Mouse (Mus musculus) right cerebral cortex, postnatal 14 days (tissue): Measurements from ENCODE around the gene Capzb.

Experiments used
- DNase-seq: peaks from one replicate; pipeline ENCODE4 v3.0.0; 2022

Capzb gene

DNA sequence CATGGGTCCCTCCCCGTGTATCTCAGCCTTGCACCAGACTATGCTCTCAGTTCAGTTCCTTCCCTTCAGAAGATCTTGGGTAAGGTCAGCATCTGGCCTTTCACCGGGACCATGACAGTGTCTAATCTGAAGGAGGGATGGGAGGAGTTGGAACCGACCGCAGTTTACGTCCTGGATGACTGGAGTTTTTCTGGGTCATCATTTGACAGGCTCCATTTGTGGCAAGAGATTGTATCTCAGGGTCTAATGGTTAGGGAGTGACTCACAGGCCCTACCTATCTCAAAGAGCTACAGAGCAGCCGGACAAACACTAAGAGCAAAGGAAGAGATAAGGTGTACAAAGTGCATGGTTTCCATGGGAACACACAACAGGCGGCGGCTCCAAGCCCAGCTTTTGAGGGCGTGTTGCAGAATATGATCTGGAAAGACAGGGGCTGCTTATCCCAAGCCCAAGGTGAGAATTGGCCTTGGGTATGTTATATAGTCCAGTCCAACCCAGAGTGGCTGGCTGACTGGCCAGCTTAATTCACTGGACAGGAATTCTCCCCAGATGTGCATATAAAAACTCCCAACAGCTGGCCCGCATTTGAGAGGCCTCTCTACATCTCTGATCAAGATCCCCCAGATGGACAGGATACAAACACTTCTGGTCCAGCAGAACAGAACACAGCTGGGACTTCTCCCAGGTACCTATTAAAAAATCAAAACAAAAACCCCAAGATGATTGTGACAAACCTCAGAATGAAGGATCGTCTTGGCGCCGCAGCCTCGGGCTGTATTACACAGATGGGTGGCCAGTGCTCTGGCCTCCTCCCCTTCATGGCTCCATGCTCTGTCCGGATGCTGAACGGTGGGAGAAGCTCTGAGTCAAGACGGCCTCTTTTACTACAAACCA is 12.7 kb upstream of the Capzb start:
- DNase-seq = no peak

DNA sequence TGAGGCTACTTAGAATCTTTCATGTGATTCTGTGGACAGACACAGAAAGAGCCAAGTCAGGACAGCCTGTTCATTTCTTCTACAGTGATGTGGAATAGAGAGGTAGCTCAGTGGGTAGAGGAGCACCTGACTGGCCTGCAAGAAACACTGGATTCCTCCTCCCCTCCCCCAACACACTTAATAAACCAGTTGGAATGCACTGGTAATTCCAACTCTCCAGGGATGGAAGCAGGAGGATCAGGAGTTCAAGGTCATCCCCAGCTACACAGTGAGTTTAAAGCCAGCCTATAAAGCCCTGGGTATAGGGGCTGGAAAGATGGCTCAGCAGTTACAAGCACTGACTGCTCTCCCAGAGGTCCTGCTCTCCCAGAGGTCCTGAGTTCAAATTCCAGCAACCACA is 10.2 kb upstream of the Capzb start:
- DNase-seq = no peak

DNA sequence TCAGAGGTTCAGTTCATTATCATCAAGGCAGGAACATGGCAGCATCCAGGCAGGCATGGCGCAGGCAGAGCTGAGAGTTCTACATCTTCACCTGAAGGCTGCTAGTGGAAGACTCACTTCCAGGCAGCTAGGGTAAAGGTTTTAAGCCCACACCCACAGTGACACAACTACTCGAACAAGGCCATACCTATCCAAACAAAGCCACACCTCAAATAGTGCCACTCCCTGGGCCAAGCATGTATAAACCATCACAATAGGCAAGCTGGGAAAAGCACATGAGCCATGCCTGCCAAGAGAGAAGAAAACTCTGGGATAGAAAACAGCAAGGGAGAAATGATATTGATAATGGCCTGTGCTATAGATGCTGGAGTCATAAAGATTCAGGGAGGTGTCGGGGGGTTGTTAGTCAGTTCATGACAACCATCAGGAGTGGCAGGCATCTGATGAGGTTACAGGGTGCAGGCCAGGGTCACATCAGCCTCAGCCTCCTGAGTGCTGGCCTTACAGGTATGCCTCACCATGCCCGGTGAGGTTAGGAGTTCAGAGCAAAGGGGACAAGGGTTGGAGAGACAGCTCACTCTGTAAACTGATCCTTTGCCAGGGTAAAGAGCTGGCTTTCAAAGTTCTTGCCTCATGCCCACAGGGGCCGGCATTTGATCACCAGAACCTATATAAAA is 6.8 kb upstream of the Capzb start:
- DNase-seq = no peak

DNA sequence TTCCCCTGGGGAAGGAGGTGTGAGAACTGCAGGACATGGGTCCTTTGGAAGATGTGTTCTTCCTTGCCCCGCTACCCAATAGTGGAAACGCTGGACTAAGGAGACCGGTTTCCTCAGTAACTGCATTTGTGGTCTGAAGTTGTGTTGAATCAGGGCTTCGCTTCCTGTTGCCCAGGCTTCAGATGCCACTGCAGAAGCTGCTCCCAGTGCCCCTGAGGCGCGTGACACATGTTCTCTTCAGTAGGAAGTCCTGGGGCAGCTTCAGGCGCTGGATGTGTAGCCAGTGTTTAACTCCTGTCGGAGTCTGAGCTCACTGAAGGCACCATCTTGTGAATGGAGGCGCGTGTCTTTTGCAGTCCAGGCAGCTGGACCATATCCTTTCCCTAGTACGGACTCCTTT is 4.8 kb upstream of the Capzb start:
- DNase-seq = no peak

DNA sequence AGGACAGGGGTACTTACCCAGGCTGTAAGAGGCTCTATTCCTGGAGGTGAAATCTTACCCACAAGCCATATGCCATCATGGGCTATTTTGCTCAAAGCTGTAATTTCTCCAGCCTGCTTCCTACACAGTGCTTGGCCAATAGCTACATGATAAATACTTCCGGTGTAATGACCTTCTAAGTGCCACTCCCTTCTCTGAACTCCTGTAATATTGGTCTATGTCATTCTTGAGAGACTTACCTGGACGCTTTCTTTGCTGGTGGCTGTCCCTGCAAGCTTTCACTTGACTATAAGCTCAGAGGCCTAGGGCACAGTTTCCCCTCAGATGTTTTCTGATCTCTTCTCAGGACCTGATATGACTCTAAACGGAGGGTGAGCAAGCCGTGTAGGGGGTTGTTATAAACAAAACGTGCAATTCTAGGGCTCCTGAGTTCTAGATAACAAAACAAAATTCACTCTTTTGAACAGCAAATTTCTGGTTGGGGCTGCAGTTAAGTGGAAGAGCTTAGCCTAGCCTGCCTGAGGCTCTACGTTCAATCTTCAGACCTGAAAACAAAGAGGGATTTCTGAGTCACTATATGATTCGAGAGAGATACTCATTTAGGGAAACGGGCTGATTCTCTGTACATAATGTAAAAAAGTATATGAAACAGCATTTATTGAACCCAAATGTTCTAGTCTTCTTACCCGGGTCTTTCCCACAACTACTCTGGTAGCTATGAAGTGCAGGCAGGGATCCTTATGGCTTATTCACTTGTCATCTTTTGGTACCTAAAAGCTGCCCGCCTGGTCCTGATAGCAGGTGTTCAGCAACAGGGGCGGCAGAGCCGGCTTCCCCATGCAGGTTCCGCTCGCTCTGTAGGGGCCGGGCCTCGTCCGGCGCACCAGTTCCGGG is 847 bp upstream of the Capzb start:
- no peak for DNase-seq

DNA sequence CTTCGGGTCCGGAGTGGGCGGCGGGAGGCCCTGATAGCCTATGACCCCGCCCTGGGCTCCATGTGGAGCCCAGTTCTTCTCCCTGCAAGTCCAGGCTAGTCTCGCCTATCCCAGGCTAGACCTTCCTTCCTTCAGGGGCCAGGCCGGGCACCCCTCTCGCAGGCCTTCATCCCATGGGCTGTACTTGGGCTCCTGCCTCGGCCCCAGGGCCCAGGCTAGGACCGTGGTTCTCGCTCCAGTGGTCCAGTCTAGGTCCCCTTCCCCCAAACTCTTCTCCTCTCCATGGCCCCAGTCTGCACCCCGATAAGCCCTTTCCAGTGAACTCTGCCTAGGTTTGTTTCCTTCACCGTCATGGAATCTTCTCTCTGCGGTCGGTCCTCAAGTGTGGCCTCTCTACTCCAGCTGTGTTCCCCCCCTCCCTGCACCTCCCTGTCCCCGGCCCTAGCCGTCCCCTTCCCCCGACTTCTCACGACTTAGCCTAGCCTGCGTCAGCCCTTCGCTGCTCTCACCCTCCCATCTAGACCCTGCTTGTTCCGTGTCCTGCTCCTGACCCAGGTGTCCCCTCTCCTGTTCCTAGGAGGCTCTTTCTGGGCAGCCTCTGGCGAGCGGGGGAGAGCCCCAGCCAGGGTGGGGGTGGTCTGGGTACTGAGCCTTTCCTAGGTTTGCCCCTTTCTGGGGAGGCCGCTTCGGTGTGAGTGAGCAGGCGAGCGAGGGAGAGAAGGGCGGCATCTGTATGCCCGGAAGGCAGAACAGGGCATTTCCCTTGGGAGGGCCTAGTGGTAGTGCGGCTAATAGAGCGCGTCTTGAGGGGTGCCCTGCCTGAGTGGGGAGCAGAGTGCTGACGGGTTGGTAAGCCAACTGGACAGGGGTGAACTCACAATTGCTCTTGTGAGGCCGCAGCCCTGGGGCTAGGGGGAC is 736 bp downstream of the Capzb start:
- no peak for DNase-seq

DNA sequence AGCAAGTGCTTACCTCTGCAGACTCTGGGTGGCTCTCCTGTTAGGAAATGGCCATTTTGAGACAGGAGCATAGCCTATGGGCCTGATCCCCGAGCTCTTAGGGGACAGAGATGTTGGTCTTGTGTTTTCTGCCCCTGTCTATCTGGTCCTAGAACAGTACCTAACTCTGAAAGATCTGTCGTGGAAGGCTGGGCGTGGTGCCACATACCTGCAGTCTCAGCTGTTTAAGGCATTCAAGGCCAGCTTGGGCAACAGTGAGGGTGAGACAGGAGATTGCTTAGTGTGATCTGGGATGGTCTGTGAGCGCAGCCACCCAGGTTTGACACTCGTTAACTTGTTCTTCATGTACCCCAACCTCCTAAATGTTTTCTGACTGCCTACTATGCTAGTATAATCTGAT is 2.4 kb downstream of the Capzb start:
- DNase-seq = no peak

DNA sequence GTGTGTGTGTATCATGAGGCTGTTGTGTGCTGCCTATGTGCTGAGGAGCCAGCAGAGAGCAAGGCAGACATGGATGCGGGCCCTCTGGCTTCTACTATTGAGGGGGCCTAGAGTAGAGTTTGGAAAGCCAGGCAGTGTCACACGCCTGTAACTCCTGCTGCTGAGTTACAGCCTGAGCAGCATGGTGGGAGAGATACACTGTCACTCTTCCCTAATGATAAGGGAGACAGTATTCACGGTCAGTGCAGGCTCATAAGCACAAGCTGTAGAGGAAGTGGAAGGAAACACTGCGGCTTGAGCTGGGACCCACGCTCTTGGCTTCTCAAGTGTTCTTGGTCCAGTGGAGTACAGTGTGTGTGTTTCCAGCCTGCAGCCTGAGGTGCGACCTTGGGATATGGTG is 3.8 kb downstream of the Capzb start:
- DNase-seq = no peak

DNA sequence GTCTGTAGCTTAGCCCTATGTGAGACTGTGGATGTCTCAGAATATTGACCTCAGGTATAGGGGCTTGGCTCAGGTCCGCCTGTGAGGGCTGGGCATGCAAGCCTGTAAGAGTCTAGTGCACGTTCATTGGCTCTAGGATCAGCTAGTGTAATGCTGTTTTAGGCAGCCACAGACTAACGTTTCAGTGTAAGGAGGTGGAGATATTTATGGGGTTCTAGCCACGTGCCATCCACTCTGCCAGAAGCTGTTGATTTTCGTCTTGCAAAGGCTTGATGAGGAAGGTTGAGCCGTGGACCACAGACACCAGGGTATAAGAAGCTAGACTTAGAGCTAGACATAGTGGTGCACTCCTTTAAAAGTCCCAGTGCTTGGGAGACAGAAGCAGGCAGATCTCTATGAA is 4.2 kb downstream of the Capzb start:
- DNase-seq = no peak

DNA sequence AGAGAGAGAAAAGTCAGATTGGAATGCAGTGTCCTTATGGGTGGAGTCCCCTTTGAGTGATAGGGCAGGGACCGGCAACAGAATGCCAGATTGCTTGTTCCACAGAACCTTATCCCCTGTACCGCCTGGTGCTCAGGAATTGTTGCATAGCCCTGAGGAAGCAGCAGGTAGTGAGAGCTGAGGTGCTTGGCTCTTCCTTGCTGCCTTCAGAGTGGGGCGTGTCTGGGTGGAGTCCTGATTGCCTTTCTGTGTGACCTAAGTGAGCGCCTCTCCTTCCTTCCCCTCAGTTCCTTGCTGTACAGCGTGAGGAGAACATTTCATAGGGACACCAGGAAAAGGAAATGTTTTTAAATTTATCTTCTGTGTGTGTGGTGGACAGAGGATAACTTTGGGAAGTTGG is 4.8 kb downstream of the Capzb start:
- DNase-seq = no peak

DNA sequence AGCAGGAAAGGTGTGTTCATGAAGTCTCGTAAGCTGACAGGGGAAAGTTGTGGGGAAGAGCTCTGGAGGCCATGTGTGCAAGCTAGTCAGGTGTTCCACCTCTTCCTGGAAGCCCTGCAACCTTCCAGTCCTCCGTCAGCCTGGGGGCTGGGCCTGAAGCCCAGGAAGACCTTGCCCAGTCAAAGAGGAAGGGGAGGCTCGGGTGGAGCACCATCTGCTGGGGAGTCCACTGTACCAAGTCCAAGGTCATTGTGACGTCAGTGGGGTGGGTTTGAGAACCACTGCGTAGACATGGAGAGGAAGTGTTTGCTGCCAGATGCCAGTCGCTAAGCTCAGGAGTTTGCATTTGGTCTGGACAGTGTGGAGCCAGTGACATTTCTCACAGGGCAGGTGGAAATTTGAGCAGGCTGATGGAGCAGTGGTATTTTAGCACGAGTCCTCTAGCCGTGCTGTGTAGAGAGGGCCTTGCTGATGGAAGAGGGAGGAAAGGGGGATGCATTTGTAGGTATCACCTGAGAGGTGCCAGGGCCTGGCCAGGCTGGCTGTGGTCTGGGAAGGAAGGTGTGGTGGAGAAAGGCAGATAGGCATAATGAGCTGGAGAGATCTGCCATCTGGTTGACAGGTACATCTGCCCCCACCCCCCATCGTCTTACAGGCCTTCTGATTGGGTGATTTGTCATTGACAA is 5.4 kb downstream of the Capzb start:
- DNase-seq = no peak

DNA sequence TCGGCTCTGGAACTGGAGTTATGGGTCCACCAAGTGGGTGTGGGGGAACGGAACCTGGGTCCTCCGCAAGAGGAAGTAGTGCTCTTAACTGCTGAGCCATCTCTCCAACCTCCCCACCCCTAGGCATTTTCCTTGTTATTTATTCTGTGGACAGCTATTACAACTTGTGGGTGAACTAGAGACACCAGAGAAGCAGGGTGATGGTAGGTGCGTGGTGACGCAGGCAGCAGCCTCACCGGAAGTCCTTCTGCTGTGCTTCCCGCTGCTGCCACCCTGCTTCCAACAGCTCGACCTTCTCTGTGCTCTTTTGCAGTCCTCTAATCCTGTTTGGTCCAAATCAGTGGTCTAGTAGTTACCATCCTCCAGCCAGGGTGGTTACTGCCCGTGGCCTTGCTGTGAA is 6.4 kb downstream of the Capzb start:
- DNase-seq = no peak

DNA sequence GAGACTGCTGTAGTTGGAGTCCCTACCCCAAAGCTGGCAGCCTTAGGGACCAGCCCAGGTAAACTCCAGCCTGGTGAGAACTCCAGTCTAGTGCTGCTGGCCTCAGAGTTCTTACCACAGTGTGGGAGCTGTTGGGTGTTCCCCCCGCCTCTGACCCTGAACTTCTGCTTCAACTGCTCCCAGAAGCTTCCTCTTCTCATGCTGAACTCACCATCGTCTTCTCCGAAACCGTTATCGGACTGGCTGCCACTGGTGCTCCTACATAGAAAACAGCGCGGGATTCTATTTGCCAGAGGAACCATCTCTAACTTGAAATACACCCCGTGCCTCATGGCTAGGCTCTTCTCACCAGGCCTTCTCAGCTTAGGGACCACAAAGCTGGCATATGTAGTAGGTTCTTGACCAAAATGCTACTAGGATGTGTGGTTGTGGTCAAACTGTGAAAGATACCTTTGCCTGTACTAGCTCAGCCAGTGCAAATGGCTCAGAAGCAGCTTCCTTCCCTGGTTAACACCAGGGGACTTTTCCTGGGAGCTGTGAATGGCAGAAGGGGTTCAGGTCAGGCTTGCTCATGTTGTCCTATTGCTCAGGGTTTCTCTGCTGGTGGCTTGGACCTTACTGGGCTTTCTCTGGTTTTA is 7.1 kb downstream of the Capzb start:
- DNase-seq = no peak

DNA sequence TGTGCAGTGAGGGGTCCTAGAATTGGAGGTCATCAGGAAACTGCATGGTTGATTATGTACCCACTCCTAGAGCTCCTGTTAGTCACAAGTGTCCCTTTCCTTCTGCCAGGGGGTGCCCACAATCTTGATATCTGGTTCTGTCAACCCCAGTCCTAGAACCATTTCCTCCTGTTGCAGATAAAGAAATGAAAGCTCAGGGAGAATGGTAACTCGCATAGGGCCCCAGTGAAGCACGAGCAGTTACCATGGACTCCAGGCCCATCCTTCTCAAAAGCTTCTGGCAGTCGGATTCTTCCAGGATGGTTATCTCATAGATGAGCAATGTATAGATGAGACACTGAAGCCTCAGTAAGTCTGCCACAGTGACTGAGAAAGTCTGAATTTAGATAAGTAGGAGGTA is 8.2 kb downstream of the Capzb start:
- no peak for DNase-seq

DNA sequence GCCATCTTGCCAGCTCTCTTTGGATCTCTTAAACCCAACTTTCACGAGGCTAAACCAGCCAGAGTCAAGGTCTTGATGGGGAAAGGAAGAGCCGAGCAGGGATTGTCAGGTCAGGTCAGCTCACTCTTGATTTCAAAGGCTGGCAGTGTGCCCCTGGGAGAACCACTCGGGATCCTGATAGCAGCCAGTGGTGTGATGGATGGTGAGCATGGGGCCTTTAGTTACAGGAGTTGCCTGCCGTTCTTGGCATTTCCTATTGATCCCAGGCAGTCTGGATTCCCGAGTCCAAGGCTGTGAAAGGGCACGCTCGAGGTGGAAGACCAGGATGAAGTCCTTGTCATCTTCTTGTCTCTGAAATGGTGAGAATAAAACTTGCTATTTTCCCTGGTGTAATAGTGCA is 9.9 kb downstream of the Capzb start:
- no peak for DNase-seq

DNA sequence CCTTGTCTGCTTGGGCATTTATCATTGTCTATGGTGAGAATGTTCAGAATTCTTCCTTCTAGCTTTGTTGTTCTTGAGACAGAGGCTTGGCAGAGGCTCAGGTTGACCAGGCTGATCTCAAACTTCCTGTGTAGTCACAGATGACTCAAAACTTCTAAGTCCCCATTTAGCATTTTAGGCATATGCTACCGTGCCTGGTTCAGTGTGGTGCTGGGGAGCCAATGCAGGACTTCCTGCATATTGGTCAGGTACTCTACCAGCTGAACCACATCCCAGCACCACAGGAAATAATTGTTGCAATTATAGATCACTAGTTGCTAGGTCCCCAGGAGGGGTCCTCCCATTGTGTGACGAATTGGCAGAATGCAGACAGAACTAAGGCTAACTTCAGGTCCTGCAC is 10.7 kb downstream of the Capzb start:
- DNase-seq = no peak

DNA sequence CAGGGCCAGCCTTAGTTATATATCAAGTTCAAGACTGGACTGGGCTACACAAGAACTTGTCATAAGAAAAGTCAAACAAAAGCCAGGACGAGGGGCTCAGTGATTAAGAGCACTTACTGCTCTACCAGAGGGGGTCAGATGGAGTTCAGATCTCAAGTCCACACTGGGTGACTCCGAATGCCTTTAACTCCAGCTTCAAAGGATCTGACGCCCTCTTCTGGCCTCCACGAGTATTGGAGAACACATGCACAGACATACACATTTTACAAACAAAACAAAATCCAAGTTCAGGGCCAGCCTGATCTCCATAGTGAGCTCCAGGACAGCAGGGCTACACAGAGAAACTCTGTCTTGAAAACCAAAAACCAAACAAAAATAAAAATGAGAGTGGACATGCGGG is 13.1 kb downstream of the Capzb start:
- no peak for DNase-seq

DNA sequence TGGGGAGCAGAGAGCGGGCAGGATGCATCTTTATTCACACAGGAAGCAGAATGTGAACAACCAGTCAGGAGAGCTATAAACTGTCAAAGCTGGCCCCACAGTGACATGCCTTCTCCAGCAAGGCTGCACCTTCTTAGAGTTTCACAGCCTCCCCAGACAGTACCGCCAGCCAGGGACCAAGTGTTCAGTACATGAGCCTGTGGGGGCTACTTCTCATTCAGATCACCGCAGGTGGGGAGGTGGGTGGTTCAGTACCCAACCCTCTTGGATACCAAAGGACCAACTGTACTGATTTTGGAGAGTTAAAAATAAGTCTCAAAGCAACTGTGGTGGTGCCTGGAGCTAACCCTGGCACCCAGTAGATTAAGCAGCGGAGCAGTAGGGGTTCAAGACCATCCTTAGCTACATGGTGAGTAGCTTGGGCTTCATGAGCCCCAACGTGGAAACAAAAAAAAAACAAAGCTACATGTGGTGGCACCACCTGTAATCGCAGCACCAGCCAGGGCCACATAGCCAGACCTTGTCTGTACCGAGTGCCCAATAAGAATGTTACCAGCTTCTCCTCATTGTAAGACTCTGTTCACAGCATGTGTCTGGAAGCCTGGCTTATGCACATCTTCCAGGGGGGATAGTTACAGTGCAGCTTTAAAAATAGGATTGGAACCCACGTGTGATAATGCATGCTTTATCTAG is 13.8 kb downstream of the Capzb start:
- DNase-seq = no peak

DNA sequence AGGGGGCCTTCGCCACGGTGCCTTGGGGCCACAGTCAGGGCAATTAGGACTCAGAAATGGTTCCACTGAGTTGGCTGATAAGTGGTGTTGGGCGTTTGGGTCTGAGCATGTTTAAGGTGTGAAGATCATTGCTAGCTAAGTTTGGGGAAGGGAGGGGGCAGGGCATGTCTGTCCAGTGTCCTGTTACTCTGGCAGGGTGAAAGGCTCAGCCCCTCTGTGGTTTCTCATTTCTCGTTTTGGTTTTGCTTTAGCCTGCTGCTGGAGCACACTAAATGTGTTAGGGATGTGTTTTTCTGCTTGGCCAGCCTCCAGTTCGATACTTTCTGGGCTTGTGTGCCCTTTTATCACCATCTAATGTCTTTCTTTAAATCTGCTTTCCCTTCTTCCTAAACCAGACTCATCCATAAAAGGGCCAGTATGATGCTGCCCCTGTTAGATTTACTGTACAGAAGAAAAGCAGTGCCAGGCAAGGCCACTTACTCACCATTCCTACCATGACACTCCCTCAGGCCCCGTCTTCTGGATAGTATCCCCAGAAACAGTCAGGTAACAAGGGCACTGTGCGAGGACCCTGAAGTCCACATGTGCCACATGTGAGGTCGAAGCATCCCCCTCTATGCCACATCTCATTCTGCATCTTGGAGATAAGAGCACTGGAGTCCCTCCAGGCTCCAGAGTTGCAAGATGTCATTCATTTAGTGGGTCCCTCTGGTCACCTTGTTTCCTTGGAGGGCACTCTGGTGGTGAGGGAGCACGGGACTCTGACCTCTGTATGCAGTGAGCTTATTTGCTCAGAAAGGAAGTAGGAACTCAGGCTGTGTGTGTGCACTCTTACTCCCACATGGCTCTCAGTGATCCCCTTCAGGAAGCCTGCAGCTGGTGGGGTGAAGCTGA is 15.8 kb downstream of the Capzb start:
- no peak for DNase-seq
